Mouse (Mus musculus): ENCODE measurements at regions not wholly inside any gene's neighbourhood (a gene's known extent, or its start where the extent isn't known, plus 50 kb on each side); places are given as distances from the start of the nearest gene placed in this dataset.

- no peaks in the 10 kb centered on the region for H3K27me3 ChIP-seq (replicated peaks; ENCODE audit: control insufficient read depth, insufficient read depth, low read length)
- no peaks in the 10 kb centered on the region for H3K36me3 ChIP-seq (ENCODE audit: control insufficient read depth, insufficient read depth, low read length)
- TF ChIP-seq CTCF (conservative IDR thresholded peaks at IDR 0.05; ENCODE audit: insufficient read depth, insufficient read length, low read depth, low read length) = no peak
- TF ChIP-seq POLR2A (IDR thresholded peaks at IDR 0.05; ENCODE audit: low read depth, low read length) = no peak
- H3K4me1 ChIP-seq (ENCODE audit: control insufficient read depth, insufficient read depth, low read length) = no peaks in the 10 kb centered on the region
- no peak overlapping the region for H3K4me3 ChIP-seq (ENCODE audit: insufficient read depth, low read depth, low read length)
- WGBS = 67% methylated on average over 4 of the region's 4 CpGs
- no peak for DNase-seq
- no peak overlapping the region for H3K27ac ChIP-seq (ENCODE audit: insufficient read depth, low read depth, low read length)
Observed at GRCm38 (mm10) chr17:47260976-47261375, 107.7 kb upstream of the Mrps10 start.

GRCm38 (mm10) chr17:47258296-47258695 lies 110.4 kb upstream of the Mrps10 start:
- 89% methylated on average over 2 of the region's 2 CpGs for WGBS
- no peaks in the 10 kb centered on the region for H3K36me3 ChIP-seq (ENCODE audit: control insufficient read depth, insufficient read depth, low read length)
- no peak overlapping the region for H3K4me3 ChIP-seq (ENCODE audit: insufficient read depth, low read depth, low read length)
- TF ChIP-seq POLR2A (IDR thresholded peaks at IDR 0.05; ENCODE audit: low read depth, low read length) = no peak
- no peak for TF ChIP-seq CTCF (conservative IDR thresholded peaks at IDR 0.05; ENCODE audit: insufficient read depth, insufficient read length, low read depth, low read length)
- H3K27me3 ChIP-seq (replicated peaks; ENCODE audit: control insufficient read depth, insufficient read depth, low read length) = no peaks in the 10 kb centered on the region
- no peak for DNase-seq
- no peaks in the 10 kb centered on the region for H3K4me1 ChIP-seq (ENCODE audit: control insufficient read depth, insufficient read depth, low read length)
- H3K27ac ChIP-seq (ENCODE audit: insufficient read depth, low read depth, low read length) = no peak overlapping the region

- H3K36me3 ChIP-seq (ENCODE audit: control insufficient read depth, insufficient read depth, low read length) = no peaks in the 10 kb centered on the region
- TF ChIP-seq CTCF (conservative IDR thresholded peaks at IDR 0.05; ENCODE audit: insufficient read depth, insufficient read length, low read depth, low read length) = no peak
- no peaks in the 10 kb centered on the region for H3K27me3 ChIP-seq (replicated peaks; ENCODE audit: control insufficient read depth, insufficient read depth, low read length)
- H3K4me1 ChIP-seq (ENCODE audit: control insufficient read depth, insufficient read depth, low read length) = no peaks in the 10 kb centered on the region
- H3K27ac ChIP-seq (ENCODE audit: insufficient read depth, low read depth, low read length) = no peak overlapping the region
- 59% methylated on average over 8 of the region's 8 CpGs for WGBS
- H3K4me3 ChIP-seq (ENCODE audit: insufficient read depth, low read depth, low read length) = no peak overlapping the region
- peak; percentile 4 for DNase-seq
Observed at GRCm38 (mm10) chr17:47255209-47255608, 113.5 kb upstream of the Mrps10 start.

GRCm38 (mm10) chr17:47254026-47254425 lies 114.7 kb upstream of the Mrps10 start:
- H3K27me3 ChIP-seq (replicated peaks; ENCODE audit: control insufficient read depth, insufficient read depth, low read length) = no peaks in the 10 kb centered on the region
- TF ChIP-seq CTCF (conservative IDR thresholded peaks at IDR 0.05; ENCODE audit: insufficient read depth, insufficient read length, low read depth, low read length) (no peak), POLR2A (IDR thresholded peaks at IDR 0.05; ENCODE audit: low read depth, low read length) (no peak)
- no peak for DNase-seq
- no peaks in the 10 kb centered on the region for H3K4me1 ChIP-seq (ENCODE audit: control insufficient read depth, insufficient read depth, low read length)
- no peaks in the 10 kb centered on the region for H3K36me3 ChIP-seq (ENCODE audit: control insufficient read depth, insufficient read depth, low read length)
- 54% methylated on average over 11 of the region's 11 CpGs for WGBS
- no peak overlapping the region for H3K27ac ChIP-seq (ENCODE audit: insufficient read depth, low read depth, low read length)
- H3K4me3 ChIP-seq (ENCODE audit: insufficient read depth, low read depth, low read length) = no peak overlapping the region

GRCm38 (mm10) chr17:47250001-47250400 lies 118.7 kb upstream of the Mrps10 start:
- TF ChIP-seq POLR2A (IDR thresholded peaks at IDR 0.05; ENCODE audit: low read depth, low read length) = no peak
- no peak for TF ChIP-seq CTCF (conservative IDR thresholded peaks at IDR 0.05; ENCODE audit: insufficient read depth, insufficient read length, low read depth, low read length)
- Histone ChIP-seq H3K4me1 (ENCODE audit: control insufficient read depth, insufficient read depth, low read length) (no peaks in the 10 kb centered on the region), H3K4me3 (ENCODE audit: insufficient read depth, low read depth, low read length) (no peak overlapping the region), H3K27me3 (replicated peaks; ENCODE audit: control insufficient read depth, insufficient read depth, low read length) (no peaks in the 10 kb centered on the region), H3K27ac (ENCODE audit: insufficient read depth, low read depth, low read length) (no peak overlapping the region), H3K36me3 (ENCODE audit: control insufficient read depth, insufficient read depth, low read length) (no peaks in the 10 kb centered on the region)
- peak; percentile 32 for DNase-seq
- WGBS = 69% methylated on average over 4 of the region's 4 CpGs

GRCm38 (mm10) chr17:47249176-47249575 lies 119.5 kb upstream of the Mrps10 start:
- DNase-seq = no peak
- H3K27me3 ChIP-seq (replicated peaks; ENCODE audit: control insufficient read depth, insufficient read depth, low read length) = no peaks in the 10 kb centered on the region
- no peaks in the 10 kb centered on the region for H3K4me1 ChIP-seq (ENCODE audit: control insufficient read depth, insufficient read depth, low read length)
- TF ChIP-seq CTCF (conservative IDR thresholded peaks at IDR 0.05; ENCODE audit: insufficient read depth, insufficient read length, low read depth, low read length) = no peak
- no peak for TF ChIP-seq POLR2A (IDR thresholded peaks at IDR 0.05; ENCODE audit: low read depth, low read length)
- no peaks in the 10 kb centered on the region for H3K36me3 ChIP-seq (ENCODE audit: control insufficient read depth, insufficient read depth, low read length)
- no peak overlapping the region for H3K27ac ChIP-seq (ENCODE audit: insufficient read depth, low read depth, low read length)
- WGBS = 77% methylated on average over 9 of the region's 9 CpGs
- no peak overlapping the region for H3K4me3 ChIP-seq (ENCODE audit: insufficient read depth, low read depth, low read length)

GRCm38 (mm10) chr17:47248053-47248452 lies 120.6 kb upstream of the Mrps10 start:
- no peaks in the 10 kb centered on the region for H3K4me1 ChIP-seq (ENCODE audit: control insufficient read depth, insufficient read depth, low read length)
- no peak for TF ChIP-seq CTCF (conservative IDR thresholded peaks at IDR 0.05; ENCODE audit: insufficient read depth, insufficient read length, low read depth, low read length)
- TF ChIP-seq POLR2A (IDR thresholded peaks at IDR 0.05; ENCODE audit: low read depth, low read length) = no peak
- 81% methylated on average over 3 of the region's 3 CpGs for WGBS
- H3K27ac ChIP-seq (ENCODE audit: insufficient read depth, low read depth, low read length) = no peak overlapping the region
- no peak overlapping the region for H3K4me3 ChIP-seq (ENCODE audit: insufficient read depth, low read depth, low read length)
- no peaks in the 10 kb centered on the region for H3K27me3 ChIP-seq (replicated peaks; ENCODE audit: control insufficient read depth, insufficient read depth, low read length)
- no peaks in the 10 kb centered on the region for H3K36me3 ChIP-seq (ENCODE audit: control insufficient read depth, insufficient read depth, low read length)
- no peak for DNase-seq

GRCm38 (mm10) chr17:47247516-47247915 lies 121.2 kb upstream of the Mrps10 start:
- WGBS = 79% methylated on average over 5 of the region's 5 CpGs
- TF ChIP-seq POLR2A (IDR thresholded peaks at IDR 0.05; ENCODE audit: low read depth, low read length) (no peak), CTCF (conservative IDR thresholded peaks at IDR 0.05; ENCODE audit: insufficient read depth, insufficient read length, low read depth, low read length) (no peak)
- Histone ChIP-seq H3K4me1 (ENCODE audit: control insufficient read depth, insufficient read depth, low read length) (no peaks in the 10 kb centered on the region), H3K4me3 (ENCODE audit: insufficient read depth, low read depth, low read length) (no peak overlapping the region), H3K27me3 (replicated peaks; ENCODE audit: control insufficient read depth, insufficient read depth, low read length) (no peaks in the 10 kb centered on the region), H3K27ac (ENCODE audit: insufficient read depth, low read depth, low read length) (no peak overlapping the region), H3K36me3 (ENCODE audit: control insufficient read depth, insufficient read depth, low read length) (no peaks in the 10 kb centered on the region)
- peak; percentile 44 for DNase-seq

Measured in kidney, adult 2 months (tissue).